Mouse (Mus musculus) embryonic fibroblast, embryonic 13.5 days (primary cell): ENCODE measurements around the gene AC134908.4.

ENCODE experiments used
- CTCF ChIP-seq: IDR thresholded peaks from 2 replicates; pipeline ENCODE4 v1.5.1; 2011; ENCODE audit warnings: mild to moderate bottlenecking, control low read depth, low read length, moderate library complexity, borderline replicate concordance; ENCODE audit not compliant: insufficient read depth
- POLR2A ChIP-seq: IDR thresholded peaks from 2 replicates; pipeline ENCODE4 v1.6.1; 2011; ENCODE audit warnings: low read depth, mild to moderate bottlenecking, control low read depth, low read length, moderate library complexity

DNA sequence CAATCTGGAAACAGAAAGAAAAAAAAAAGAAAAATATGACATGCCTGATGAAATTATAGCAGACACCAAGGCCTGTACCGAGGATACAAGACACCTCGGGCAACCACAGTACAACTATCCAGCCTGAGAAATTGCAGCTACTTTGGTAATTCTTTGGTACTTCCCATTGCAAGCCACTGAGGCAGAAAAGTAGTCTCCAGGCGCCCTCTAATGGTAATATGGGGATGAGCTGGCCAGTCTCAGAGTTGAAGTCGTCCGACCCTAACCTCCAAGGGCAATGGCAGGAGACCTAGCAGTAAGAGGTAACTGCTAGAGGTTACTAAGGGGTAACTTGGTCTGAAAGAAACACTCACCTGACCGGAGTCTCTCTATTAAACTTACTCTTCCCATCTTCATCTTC lies 5.6 kb upstream of the AC134908.4 start:
- peak; percentile 26; the same call in 1 of the 2 replicates for TF ChIP-seq CTCF
- no peak for TF ChIP-seq POLR2A
